Mouse (Mus musculus): ENCODE measurements around the gene Gm1673. TPM values are rescaled to one million over a fixed set of nuclear protein-coding genes. Genes with fewer than 3 reads are reported as not detected.

Gm1673 gene
- total RNA-seq, 2 experiments from 2014 or later = 15.3 to 33.8 TPM

GRCm38 (mm10) chr5:33997051-33997741 is 14.0 kb downstream of the Gm1673 start:
- peak; percentile 78 to 84 for DNase-seq

- no peak for DNase-seq
Observed at GRCm38 (mm10) chr5:33997829-33998504, 14.7 kb downstream of the Gm1673 start.

GRCm38 (mm10) chr5:33998505-33998877 is 15.3 kb downstream of the Gm1673 start:
- no peak for DNase-seq

GRCm38 (mm10) chr5:33999466-34000090 is 16.3 kb downstream of the Gm1673 start:
- DNase-seq = peak; percentile 42 to 59

GRCm38 (mm10) chr5:34000809-34001208 is 17.6 kb downstream of the Gm1673 start:
- DNase-seq = no peak

- DNase-seq = peak in 1 of 2 experiments; percentile 48
Observed at GRCm38 (mm10) chr5:34001401-34001800, 18.2 kb downstream of the Gm1673 start.

- no peak for DNase-seq
Observed at GRCm38 (mm10) chr5:34002636-34003035, 19.4 kb downstream of the Gm1673 start.

- DNase-seq = peak; percentile 27 to 41
Observed at GRCm38 (mm10) chr5:34004618-34005017, 21.4 kb downstream of the Gm1673 start.

GRCm38 (mm10) chr5:34006832-34007231 is 23.6 kb downstream of the Gm1673 start:
- no peak for DNase-seq

- DNase-seq = no peak
Observed at GRCm38 (mm10) chr5:34007392-34007941, 24.2 kb downstream of the Gm1673 start.

GRCm38 (mm10) chr5:34014652-34015051 is 31.4 kb downstream of the Gm1673 start:
- DNase-seq = no peak

GRCm38 (mm10) chr5:34018968-34019367 is 35.7 kb downstream of the Gm1673 start:
- DNase-seq = no peak

GRCm38 (mm10) chr5:34030101-34030500 is 46.9 kb downstream of the Gm1673 start:
- DNase-seq = no peak

GRCm38 (mm10) chr5:34031022-34031421 is 47.8 kb downstream of the Gm1673 start:
- DNase-seq = no peak

GRCm38 (mm10) chr5:34032520-34032919 is 49.3 kb downstream of the Gm1673 start:
- DNase-seq = peak in 1 of 2 experiments; percentile 7

Other genes with a start within 250 kb of the Gm1673 start
- gene Letm1, start 200.6 kb upstream of the Gm1673 start, total RNA-seq (2021) = 100 to 1,000 TPM; 132 to 134 TPM
- gene Nsd2, start 162.7 kb upstream of the Gm1673 start, total RNA-seq (2021) = 10 to 100 TPM; 40.9 to 55.2 TPM
- gene Nelfa, start 47.0 kb upstream of the Gm1673 start, total RNA-seq (2021) = 10 to 100 TPM; 18.3 to 21.5 TPM
- gene Nat8l, start 12.6 kb downstream of the Gm1673 start, total RNA-seq (2021) = 10 to 100 TPM; 18.3 to 18.8 TPM
- 1 to 10 TPM; 8.0 to 8.5 TPM for gene Poln, start 186.0 kb downstream of the Gm1673 start, total RNA-seq (2021)
- 10 to 100 TPM in 1 of 2 experiments, 1 to 10 TPM in 1; 8.9 to 10.3 TPM for gene Haus3, start 186.1 kb downstream of the Gm1673 start, total RNA-seq (2021)
- gene Mxd4, start 204.3 kb downstream of the Gm1673 start, total RNA-seq (2021) = 100 to 1,000 TPM; 133 to 137 TPM